Mouse (Mus musculus): ENCODE results near the gene Pde4c. TPM values are rescaled to one million over a fixed set of nuclear protein-coding genes. Genes with fewer than 3 reads are reported as not detected.

The Pde4c gene
- polyA plus RNA-seq, 1 experiment from 2014 or later = 0.08 TPM

GRCm38 (mm10) chr8:70754043-70754870 lies 30.7 kb downstream of the Pde4c start, which contains the start of gene Rab3a:
Rab3a (plus strand) TSS chr8:70754679.
- Histone ChIP-seq H3K9me3 (ENCODE audit: control insufficient read depth, low read length) (no peaks in the 10 kb centered on the region), H3K36me3 (ENCODE audit: control insufficient read depth, insufficient read depth, low read length) (peaks cover 29% of the 10 kb centered on the region), H3K4me2 (ENCODE audit: low read length) (peak within 1 kb of the TSS; percentile 97), H3K27ac (replicated peaks in 1 of 2; ENCODE audit: control insufficient read depth in 1 of 2, insufficient read depth in 1 of 2, low read depth in 2 of 2, low read length in 2 of 2) (peak within 1 kb of the TSS; percentile 70 to 79), H3K9ac (ENCODE audit: low read length) (peak within 1 kb of the TSS; percentile 86), H3K4me1 (ENCODE audit: control insufficient read depth in 2 of 2, insufficient read depth in 2 of 2, low read length in 2 of 2) (peaks cover 15 to 32% of the 10 kb centered on the region in 2 experiments), H3K4me3 (ENCODE audit: control insufficient read depth in 1 of 2, insufficient read depth in 1 of 2, low read depth in 1 of 2, low read length in 2 of 2) (peak within 1 kb of the TSS; percentile 57 to 74), H3K27me3 (ENCODE audit: control insufficient read depth, insufficient read depth, low read length) (peaks cover 14% of the 10 kb centered on the region)
- WGBS = 8% methylated on average over 37 of the region's 37 CpGs
- ATAC-seq (ENCODE audit: insufficient number of reproducible peaks, insufficient read depth, low FRiP score, low read depth) = peak; percentile 94

- Histone ChIP-seq H3K36me3 (ENCODE audit: control insufficient read depth, insufficient read depth, low read length) (peaks cover 29% of the 10 kb centered on the region), H3K27ac (replicated peaks in 1 of 2; ENCODE audit: control insufficient read depth in 1 of 2, insufficient read depth in 1 of 2, low read depth in 2 of 2, low read length in 2 of 2) (peak overlapping the region in 1 of 2 experiments; percentile 62; a peak in 1 of 4 replicates), H3K9me3 (ENCODE audit: control insufficient read depth, low read length) (no peaks in the 10 kb centered on the region), H3K4me2 (ENCODE audit: low read length) (peak overlapping the region; percentile 97), H3K4me3 (ENCODE audit: control insufficient read depth in 1 of 2, insufficient read depth in 1 of 2, low read depth in 1 of 2, low read length in 2 of 2) (peak overlapping the region; percentile 57 to 74), H3K4me1 (ENCODE audit: control insufficient read depth in 2 of 2, insufficient read depth in 2 of 2, low read length in 2 of 2) (peaks cover 17 to 40% of the 10 kb centered on the region in 2 experiments), H3K27me3 (ENCODE audit: control insufficient read depth, insufficient read depth, low read length) (peaks cover 5% of the 10 kb centered on the region), H3K9ac (ENCODE audit: low read length) (peak overlapping the region; percentile 86)
- 13% methylated on average over 50 of the region's 50 CpGs for WGBS
- 0 out of 2 replicates have a peak, but pooled peaks have one; percentile 9 for ATAC-seq (ENCODE audit: insufficient number of reproducible peaks, insufficient read depth, low FRiP score, low read depth)
Measured at GRCm38 (mm10) chr8:70754871-70755660, 31.5 kb downstream of the Pde4c start.

GRCm38 (mm10) chr8:70755661-70756475 lies 32.3 kb downstream of the Pde4c start:
- Histone ChIP-seq H3K9ac (ENCODE audit: low read length) (peak overlapping the region; percentile 86; the same call in 1 of the 2 replicates), H3K36me3 (ENCODE audit: control insufficient read depth, insufficient read depth, low read length) (peaks cover 29% of the 10 kb centered on the region), H3K9me3 (ENCODE audit: control insufficient read depth, low read length) (no peaks in the 10 kb centered on the region), H3K27ac (replicated peaks in 1 of 2; ENCODE audit: control insufficient read depth in 1 of 2, insufficient read depth in 1 of 2, low read depth in 2 of 2, low read length in 2 of 2) (no peak overlapping the region), H3K4me1 (ENCODE audit: control insufficient read depth in 2 of 2, insufficient read depth in 2 of 2, low read length in 2 of 2) (peaks cover 18 to 44% of the 10 kb centered on the region in 2 experiments), H3K4me2 (ENCODE audit: low read length) (peak overlapping the region; percentile 97), H3K27me3 (ENCODE audit: control insufficient read depth, insufficient read depth, low read length) (no peaks in the 10 kb centered on the region), H3K4me3 (ENCODE audit: control insufficient read depth in 1 of 2, insufficient read depth in 1 of 2, low read depth in 1 of 2, low read length in 2 of 2) (peak overlapping the region in 1 of 2 experiments; percentile 74; a peak in 1 of 4 replicates)
- ATAC-seq (ENCODE audit: insufficient number of reproducible peaks, insufficient read depth, low FRiP score, low read depth) = no peak
- WGBS = 78% methylated on average over 24 of the region's 24 CpGs

DNA sequence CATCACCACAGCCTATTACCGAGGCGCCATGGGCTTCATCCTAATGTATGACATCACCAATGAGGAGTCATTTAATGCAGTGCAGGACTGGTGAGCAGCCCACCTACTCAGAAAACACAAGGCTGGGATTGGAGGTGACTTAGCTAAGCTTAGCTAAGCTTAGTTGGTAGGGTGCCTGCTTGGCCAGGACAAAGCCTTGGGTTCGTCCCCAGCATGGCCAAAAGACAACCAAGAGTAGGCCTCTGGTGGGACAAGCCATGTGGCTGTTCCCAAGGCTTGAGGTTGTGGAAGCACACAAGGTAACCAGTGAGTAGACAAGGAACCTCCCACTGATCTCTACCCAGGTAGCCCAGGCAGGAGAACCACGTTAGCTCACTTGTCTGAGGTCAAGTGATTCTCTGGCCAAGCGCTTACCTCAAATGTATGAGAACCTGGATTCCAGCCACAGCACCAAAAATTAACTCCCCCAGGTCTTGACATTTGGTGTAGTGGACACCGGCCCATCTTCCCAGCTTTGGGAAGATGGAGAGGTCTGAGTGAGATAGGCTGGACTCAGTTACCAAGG lies 33.0 kb downstream of the Pde4c start:
- H3K4me2 ChIP-seq (ENCODE audit: low read length) = no peak overlapping the region
- H3K27ac ChIP-seq (replicated peaks in 1 of 2; ENCODE audit: control insufficient read depth in 1 of 2, insufficient read depth in 1 of 2, low read depth in 2 of 2, low read length in 2 of 2) = no peak overlapping the region
- H3K9ac ChIP-seq (ENCODE audit: low read length) = no peak overlapping the region
- no peaks in the 10 kb centered on the region for H3K27me3 ChIP-seq (ENCODE audit: control insufficient read depth, insufficient read depth, low read length)
- no peaks in the 10 kb centered on the region for H3K9me3 ChIP-seq (ENCODE audit: control insufficient read depth, low read length)
- no peak for ATAC-seq (ENCODE audit: insufficient number of reproducible peaks, insufficient read depth, low FRiP score, low read depth)
- H3K36me3 ChIP-seq (ENCODE audit: control insufficient read depth, insufficient read depth, low read length) = peaks cover 29% of the 10 kb centered on the region
- WGBS = 92% methylated on average over 6 of the region's 6 CpGs
- no peak overlapping the region for H3K4me3 ChIP-seq (ENCODE audit: control insufficient read depth in 1 of 2, insufficient read depth in 1 of 2, low read depth in 1 of 2, low read length in 2 of 2)
- peaks cover 20 to 44% of the 10 kb centered on the region in 2 experiments for H3K4me1 ChIP-seq (ENCODE audit: control insufficient read depth in 2 of 2, insufficient read depth in 2 of 2, low read length in 2 of 2)

GRCm38 (mm10) chr8:70757523-70758307 lies 34.2 kb downstream of the Pde4c start:
- Histone ChIP-seq H3K27ac (replicated peaks in 1 of 2; ENCODE audit: control insufficient read depth in 1 of 2, insufficient read depth in 1 of 2, low read depth in 2 of 2, low read length in 2 of 2) (no peak overlapping the region), H3K9me3 (ENCODE audit: control insufficient read depth, low read length) (no peaks in the 10 kb centered on the region), H3K27me3 (ENCODE audit: control insufficient read depth, insufficient read depth, low read length) (no peaks in the 10 kb centered on the region), H3K4me2 (ENCODE audit: low read length) (no peak overlapping the region), H3K4me1 (ENCODE audit: control insufficient read depth in 2 of 2, insufficient read depth in 2 of 2, low read length in 2 of 2) (peaks cover 19 to 42% of the 10 kb centered on the region in 2 experiments), H3K36me3 (ENCODE audit: control insufficient read depth, insufficient read depth, low read length) (peaks cover 29% of the 10 kb centered on the region), H3K9ac (ENCODE audit: low read length) (no peak overlapping the region), H3K4me3 (ENCODE audit: control insufficient read depth in 1 of 2, insufficient read depth in 1 of 2, low read depth in 1 of 2, low read length in 2 of 2) (no peak overlapping the region)
- WGBS = 75% methylated on average over 22 of the region's 22 CpGs
- no peak for ATAC-seq (ENCODE audit: insufficient number of reproducible peaks, insufficient read depth, low FRiP score, low read depth)

- ATAC-seq (ENCODE audit: insufficient number of reproducible peaks, insufficient read depth, low FRiP score, low read depth) = no peak
- H3K9me3 ChIP-seq (ENCODE audit: control insufficient read depth, low read length) = no peaks in the 10 kb centered on the region
- 90% methylated on average over 7 of the region's 7 CpGs for WGBS
Measured at GRCm38 (mm10) chr8:70758308-70758615, 34.7 kb downstream of the Pde4c start.

More at GRCm38 (mm10) chr8:70758308-70758615, 34.7 kb downstream of the Pde4c start:
- H3K4me2 ChIP-seq (ENCODE audit: low read length) = no peak overlapping the region
- H3K4me3 ChIP-seq (ENCODE audit: control insufficient read depth in 1 of 2, insufficient read depth in 1 of 2, low read depth in 1 of 2, low read length in 2 of 2) = no peak overlapping the region
- H3K27me3 ChIP-seq (ENCODE audit: control insufficient read depth, insufficient read depth, low read length) = no peaks in the 10 kb centered on the region
- no peak overlapping the region for H3K9ac ChIP-seq (ENCODE audit: low read length)
- H3K27ac ChIP-seq (replicated peaks in 1 of 2; ENCODE audit: control insufficient read depth in 1 of 2, insufficient read depth in 1 of 2, low read depth in 2 of 2, low read length in 2 of 2) = no peak overlapping the region
- H3K4me1 ChIP-seq (ENCODE audit: control insufficient read depth in 2 of 2, insufficient read depth in 2 of 2, low read length in 2 of 2) = peaks cover 14 to 36% of the 10 kb centered on the region in 2 experiments
- H3K36me3 ChIP-seq (ENCODE audit: control insufficient read depth, insufficient read depth, low read length) = peaks cover 29% of the 10 kb centered on the region
